Mouse (Mus musculus) monocyte, adult 5-6 weeks (primary cell): ENCODE data around the gene Acvr1b. TPM values are rescaled to one million over a fixed set of nuclear protein-coding genes. Genes with fewer than 3 reads are reported as not detected.

Experiments
- ATAC-seq: fragments of 153-309, 156-312 bp; replicated peaks from 2 replicates; pipeline ENCODE4 v1.8.0; 2017; ENCODE audit warnings: mild to moderate bottlenecking; ENCODE audit not compliant: low TSS enrichment, insufficient number of reproducible peaks, severe bottlenecking, poor library complexity, low FRiP score
- total RNA-seq: library from RNA; stranded (forward); fragments of 200-1000, 200-491, 200-594 nt; gene quantifications from 3 replicates; pipeline ENCODE4 v1.2.3, GENCODE M21; 2017

The Acvr1b gene
- total RNA-seq, 1 experiment from 2014 or later, result 14.2 TPM

DNA sequence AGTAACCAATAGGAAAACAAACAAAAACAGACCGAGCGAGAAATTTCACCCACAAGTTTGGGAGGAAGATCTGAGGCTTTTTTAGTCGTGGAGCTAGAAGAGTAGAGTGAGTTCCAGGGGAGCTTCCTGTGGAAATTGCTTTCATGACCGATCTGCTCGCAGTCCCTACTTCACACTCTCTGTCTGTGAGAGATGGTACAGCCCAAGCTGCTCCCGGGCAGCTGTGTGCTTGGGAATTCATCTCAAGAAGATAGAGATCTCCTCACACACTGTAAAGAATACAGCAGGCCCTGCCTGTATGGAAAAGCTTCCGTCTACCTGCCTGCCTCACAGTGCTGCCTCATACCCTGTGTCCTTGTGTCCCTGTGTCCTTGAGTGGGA, 18.4 kb downstream of the Acvr1b start:
- no peak for ATAC-seq

DNA sequence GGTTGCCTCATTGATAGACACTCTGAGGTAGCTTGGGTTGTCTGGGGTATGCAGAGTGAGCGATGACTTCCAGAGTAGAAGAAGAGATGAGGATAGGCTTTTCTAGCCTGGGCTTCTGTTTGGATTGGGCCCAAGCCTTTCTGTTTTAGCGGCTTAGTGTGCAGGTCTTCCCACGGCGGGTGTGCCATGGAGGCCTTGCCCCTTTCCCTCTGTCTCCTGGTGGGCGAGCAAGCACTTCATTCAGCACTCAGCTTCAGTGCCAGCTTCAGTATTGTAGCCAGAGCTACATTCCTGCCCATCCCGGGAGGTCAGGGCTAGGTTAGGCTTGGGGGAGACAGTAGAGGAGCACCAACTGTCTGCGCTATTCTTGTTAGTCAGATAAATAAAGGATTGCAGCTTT, 18.8 kb downstream of the Acvr1b start:
- ATAC-seq, result no peak

DNA sequence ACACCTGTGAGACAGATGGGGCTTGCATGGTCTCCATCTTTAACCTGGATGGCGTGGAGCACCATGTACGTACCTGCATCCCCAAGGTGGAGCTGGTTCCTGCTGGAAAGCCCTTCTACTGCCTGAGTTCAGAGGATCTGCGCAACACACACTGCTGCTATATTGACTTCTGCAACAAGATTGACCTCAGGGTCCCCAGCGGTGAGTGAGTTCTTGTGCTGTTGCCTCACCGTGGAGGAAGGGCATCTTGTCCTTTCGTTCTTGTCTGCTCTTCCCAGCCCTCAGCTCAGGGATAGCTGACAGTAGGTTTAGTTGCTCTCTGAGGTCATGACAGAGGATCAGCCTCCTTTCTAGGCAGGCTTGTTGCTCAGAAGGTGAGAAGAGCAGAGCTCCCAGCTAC, 20.1 kb downstream of the Acvr1b start:
- ATAC-seq, result no peak

DNA sequence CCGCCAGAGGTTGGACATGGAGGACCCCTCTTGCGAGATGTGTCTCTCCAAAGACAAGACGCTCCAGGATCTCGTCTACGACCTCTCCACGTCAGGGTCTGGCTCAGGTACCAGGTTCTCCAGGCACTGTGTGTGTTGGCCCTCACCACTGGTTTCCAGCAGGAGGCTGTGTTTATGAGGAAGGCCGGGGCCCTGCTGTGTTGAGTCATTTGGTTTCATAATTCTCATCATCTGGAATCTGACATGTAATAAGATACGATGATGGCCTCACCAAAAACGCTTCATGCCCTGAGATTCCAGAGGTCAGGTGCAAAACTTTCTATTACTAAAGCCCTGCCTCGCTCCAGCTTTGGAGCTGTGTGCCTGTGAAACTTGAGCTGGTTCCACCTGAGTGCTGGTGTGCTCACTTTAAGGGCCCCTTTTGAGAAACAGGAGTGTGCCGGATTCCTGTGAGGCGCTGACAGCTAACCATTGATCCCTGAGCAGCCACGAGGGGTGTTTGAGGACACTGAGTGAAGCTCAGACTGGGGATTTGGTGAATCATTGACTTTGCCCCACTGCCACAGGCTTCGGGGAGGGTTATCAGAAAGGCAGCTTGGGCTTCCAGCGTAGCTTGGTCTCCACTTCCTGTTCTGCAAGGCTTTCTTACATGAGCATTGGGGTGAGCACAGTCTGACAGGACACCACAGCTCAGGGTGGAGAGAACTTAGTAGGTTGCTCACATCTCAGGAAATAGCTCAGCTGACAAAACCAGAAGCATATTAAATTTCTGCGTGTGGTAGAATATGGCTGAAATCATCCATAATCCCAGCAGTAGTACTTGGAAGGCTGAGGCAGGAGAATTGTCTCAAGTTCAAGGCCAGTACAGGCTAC, 21.3 kb downstream of the Acvr1b start:
- no peak for ATAC-seq

DNA sequence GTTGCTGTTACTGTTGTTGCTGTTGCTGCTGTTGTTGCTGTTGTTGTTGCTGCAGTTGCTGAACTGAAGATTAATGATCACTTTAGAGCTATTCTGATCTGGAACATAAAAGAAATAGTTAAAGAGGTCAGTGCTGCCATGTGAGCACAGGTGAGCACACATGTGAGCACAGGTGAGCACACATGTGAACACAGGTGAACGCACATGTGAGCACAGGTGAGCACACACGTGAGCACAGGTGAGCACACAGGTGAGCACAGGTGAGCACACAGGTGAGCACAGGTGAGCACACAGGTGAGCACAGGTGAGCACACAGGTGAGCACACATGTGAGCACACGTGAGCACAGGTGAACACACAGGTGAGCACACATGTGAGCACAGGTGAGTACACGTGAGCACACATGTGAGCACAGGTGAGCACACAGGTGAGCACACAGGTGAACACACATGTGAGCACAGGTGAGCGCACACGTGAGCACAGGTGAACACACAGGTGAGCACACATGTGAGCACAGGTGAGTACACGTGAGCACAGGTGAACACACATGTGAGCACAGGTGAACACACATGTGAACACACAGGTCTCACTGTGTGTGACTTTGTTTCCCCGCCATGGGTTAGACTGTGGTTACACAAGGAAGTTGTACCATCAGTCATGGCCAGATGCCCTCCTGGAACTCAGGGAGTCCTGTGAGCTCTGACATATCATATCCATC, 22.4 kb downstream of the Acvr1b start:
- peak; percentile 12; the same call in 1 of the 2 replicates for ATAC-seq

DNA sequence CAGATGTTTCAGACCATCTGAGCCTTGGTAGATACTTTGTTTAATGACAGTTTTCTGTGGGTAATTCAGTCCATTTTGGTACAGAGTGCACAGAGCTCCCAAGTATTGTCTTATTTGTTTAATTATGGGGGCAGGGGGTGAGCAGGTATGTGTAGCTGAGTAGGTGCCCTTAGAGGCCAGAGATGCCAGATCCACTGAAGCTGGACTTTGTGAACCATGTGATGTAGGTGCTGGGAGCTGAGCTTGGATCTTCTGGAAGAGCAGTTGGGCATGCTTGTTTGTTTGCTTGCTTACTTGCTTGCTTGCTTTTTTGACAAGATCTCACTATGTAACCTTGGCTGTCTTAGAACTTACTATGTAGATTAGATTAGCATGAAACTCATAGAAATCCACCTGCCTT, 23.1 kb downstream of the Acvr1b start:
- ATAC-seq, result no peak

DNA sequence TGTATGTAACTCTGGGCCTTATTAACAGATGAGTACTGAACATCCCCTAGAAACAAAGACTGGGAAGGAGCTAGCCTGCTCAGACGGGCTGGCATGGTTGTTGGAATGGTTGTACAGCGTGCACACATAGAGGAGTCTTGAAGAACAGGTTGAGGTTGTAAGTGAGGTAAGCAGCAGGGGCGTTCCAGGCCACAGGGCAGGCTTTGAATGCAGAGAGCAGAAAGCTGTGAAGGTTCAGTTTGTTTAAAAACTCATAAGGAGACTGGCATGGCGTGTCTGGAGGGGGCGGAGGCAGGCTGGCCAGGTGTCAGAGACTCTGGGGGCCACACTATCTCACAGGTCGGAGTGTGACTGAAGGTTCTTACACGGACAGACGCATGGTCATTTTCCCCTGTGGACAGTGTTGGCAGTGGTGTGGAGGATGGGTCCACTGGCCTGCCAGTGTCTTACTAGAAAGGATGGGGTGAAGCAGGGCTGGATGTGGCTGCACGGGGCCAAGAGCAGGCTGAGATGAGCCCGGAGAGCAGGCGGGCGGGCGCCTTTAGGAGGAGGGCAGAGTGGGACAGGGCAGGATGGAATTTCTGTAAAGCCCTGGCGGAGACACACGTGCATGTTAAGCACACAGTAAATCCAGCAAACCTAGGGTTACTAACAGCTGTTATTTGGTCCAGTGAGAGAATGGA, 23.8 kb downstream of the Acvr1b start:
- no peak for ATAC-seq

DNA sequence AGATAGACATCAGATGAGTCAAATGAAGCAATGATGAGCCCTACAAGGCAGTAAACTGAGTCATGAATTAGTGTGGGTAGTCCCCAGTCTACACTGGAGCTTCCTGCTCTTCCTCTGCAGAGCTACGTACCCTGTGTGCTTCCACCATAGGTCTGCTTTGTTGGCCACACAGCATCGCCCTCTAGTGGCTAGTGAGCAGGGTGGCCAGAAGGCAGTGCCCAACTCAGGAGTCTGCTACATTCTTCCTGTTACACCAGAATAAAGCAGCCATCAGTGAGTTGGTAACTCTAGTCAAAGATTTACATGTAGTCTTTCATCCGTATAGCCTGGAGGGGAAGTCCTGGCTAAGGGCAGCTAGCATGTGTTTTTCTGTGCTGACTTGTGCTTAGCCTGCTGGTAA, 24.4 kb downstream of the Acvr1b start:
- ATAC-seq, result peak; percentile 81

DNA sequence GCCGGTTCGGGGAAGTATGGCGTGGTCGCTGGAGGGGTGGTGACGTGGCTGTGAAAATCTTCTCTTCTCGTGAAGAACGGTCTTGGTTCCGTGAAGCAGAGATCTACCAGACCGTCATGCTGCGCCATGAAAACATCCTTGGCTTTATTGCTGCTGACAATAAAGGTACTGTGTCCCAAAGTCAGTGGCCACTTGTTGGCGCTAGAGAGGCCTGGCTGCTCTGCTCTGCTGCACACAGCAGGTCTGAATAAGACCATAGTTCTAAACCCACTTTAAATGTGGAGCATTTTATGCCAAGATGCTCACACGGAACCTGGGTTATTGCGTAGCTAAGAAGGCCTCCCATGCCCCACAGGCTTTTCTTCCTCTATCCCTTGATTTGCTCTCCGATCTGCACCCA, 25.0 kb downstream of the Acvr1b start:
- no peak for ATAC-seq

DNA sequence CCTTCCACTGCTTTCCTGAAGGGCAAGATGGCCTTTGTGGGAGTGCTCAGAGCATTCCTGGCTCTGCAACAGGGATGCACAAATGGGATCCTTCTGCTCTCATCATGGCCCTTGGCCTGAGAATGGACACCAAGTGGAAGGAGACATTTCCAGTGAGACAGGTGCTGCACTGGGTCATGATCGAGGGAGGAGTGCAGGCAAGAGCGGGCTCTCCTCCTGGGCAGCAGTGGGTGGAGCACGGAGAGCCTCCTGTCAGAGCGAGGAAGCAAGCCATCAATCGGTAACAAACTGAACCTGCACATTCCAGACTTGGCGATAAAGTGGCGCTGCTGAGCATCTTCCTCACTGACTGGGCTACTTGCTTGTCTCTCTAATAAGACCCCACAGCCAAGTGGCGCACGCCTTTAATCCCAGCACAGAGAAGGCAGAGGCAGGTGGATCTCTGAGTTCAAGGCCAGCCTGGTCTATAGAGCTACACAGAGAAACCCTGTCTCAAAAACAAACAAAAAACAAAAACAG, 27.0 kb downstream of the Acvr1b start:
- ATAC-seq, result no peak

DNA sequence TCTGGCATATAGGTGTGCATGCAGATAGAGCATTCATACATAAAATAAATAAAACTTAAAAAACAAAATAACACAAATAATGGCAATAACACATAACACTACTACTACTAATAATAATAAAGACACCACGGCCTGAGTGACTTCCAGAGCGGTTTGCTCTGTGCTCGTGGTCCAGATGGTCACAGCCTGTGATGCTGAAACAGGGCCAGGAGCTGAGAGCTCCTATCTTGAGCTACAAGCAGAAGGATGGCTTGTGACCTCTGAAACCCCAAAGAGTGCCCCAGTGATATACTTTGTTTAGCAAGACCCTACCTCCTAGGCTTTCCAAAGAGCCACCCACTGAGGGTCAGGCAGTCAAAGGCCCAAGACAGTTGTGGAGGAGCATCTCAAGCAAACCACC, 27.5 kb downstream of the Acvr1b start:
- ATAC-seq, result no peak

DNA sequence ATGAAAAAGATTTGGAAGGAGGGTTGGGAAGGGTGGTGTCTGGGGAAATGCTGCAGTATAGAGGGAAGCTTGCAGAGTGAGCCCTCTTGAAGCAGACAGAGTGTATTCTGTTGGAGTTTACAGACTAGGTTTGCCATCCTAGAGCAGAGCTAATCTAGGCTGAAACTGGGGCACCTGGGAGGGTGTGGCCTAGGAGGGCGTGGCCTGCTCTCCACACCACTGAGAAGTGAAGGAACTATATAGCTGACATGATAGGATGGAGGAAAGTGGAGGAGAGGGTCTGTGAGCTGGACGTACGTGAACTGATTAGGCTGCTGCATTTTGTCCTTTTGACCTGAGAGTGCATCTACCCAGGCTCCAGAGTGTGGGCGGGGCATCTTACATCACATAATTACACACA, 29.8 kb downstream of the Acvr1b start:
- ATAC-seq, result no peak

DNA sequence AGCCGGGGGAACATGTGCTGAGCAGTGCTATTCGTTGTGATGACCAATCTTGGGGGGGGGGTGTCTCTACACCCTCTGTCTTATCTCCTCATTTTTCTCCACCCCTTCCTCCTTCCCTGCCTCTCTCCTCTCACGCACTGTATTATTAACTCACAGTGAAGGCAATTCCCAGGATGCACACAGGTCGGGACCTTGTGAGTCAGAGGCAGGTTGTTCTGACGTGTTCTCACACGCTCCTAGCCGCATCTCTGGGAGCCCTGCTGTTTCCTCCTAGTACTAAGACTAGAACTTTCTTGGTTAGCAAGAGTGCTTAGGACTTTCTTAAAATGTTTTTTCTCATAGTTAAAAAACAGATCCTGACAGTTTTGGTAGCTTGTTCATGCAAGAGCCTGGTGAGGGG, 30.9 kb downstream of the Acvr1b start:
- no peak for ATAC-seq

DNA sequence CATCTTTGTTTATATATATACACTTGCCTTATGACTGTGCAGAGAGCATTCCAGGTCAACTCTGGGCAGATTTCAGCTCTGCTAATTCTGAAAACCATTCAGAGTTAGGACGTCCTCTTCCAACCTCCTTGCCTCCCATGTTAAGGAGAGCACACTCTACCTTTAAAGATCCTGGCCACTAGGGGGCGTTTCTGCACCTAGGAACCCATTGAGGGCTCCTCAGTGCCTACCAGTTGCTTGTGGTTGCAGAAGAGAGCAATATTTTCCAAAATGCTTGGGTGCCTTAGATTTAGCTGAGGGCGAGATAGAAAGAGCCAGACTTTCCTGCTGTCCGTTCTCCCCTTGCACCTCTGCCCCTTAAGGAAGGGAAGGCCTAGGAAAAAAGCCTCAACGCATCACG, 36.4 kb downstream of the Acvr1b start:
- peak; percentile 60 for ATAC-seq

DNA sequence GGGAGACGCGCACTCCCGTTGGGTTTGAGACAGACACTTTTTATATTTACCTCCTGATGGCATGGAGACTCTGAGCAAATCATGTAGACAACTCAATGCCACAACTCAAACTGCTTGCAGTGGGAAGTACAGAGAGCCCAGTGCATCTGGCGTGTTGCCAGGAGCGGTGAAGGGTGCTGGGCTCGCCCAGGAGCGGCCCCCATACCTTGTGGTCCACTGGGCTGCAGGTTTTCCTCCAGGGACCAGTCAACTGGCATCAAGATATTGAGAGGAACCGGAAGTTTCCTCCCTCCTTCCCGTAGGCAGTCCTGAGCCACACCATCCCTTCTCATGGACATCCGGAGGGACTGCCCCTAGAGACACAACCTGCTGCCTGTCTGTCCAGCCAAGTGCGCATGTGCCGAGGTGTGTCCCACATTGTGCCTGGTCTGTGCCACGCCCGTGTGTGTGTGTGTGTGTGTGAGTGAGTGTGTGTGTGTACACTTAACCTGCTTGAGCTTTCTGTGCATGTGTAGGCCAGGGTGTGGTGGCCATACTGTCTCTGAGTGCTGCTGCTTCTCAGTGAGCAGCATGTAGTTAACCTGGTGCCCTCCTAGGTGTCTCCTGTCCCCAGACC, 37.2 kb downstream of the Acvr1b start:
- no peak for ATAC-seq

DNA sequence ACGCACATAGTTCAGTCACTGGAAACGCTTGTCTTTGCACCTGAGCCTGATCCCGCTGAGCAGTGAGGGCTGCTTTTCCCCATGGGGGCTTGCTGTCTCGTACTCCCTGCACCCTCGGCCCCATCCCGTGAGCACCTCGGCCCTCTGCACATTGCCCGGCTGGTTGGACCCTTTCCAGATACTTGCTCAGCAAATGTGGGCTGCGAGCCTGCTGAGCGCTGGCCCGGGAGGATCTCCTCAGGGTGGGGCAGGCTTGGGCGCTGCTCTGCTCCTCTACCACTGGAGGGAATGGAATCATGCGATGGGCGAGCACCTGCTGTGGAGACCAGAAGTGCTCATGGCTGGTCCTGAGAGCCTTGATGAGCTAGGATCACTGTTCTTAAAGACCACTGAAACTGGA, 38.6 kb downstream of the Acvr1b start:
- no peak for ATAC-seq

DNA sequence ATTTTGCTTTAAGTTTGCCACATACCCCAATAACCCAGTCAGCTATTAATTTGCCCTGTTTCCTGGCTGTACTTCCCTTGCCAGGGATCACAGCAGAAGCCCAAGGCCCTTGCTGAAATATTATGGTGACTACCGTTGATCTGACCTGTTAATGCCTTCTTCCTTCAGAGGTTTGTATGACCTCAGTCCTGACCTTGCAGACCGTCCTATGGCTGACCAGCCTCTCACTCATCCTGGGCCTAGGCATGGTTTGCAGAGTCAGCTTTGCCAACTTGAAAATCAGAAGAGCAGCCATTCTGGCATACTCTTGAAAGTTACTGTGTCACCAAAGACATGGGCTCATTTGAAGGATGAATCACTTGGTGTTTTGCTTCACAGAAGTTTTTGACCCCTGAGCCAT, 41.3 kb downstream of the Acvr1b start:
- no peak for ATAC-seq

DNA sequence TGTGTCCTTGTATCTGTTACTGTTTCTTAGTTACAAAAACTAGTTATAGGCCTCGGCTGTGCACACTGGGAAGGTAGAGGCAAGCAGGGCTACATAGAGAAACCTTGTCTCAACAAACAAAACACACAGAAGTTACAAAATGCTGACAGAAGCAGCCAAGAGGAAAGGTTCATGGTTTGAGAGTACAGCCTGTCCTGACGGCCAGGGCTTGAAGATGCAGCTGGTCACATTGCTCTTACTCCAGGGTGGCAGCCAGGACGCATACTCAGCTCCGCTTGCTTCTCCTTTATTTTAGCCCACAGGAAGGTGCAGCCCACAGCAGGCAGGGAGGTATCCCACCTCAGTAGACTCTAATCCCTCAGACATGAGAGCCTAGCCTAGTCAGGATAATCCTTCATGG, 42.2 kb downstream of the Acvr1b start:
- ATAC-seq, result no peak

DNA sequence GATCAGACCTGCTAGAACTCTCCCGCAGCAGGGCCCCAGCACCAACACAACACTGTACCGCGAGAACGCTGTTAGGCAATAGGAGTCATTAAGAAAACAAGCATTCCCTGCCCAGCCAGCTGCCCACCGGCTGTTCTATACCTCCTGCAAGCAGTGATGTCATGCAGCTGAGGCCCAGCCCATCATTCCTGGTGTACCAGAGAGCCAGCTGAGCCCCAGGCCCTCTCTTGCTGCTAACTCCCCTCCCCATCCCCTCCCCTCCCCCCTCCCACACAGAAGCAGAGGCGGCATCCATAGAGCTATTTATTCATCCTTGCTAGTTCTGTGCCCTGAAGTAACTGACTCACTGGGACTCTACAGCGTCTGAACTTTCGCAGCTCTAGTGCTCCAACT, 47.0 kb downstream of the Acvr1b start:
- ATAC-seq, result no peak
